Mouse (Mus musculus) heart, adult 8-10 months (tissue): ENCODE data around the gene Olfr372. TPM values are rescaled to one million over a fixed set of nuclear protein-coding genes. Genes with fewer than 3 reads are reported as not detected.
A peak's percentile ranks its signal among the peaks of the same experiment; 100 is the strongest.
"Not testable (repeated sequence)": the region's sequence is repeated elsewhere in the genome, so short reads cannot be mapped to it uniquely, and the experiment has no call there.

Experiments
- DNase-seq: peaks from one replicate; pipeline ENCODE4 v3.0.0; 2022; ENCODE audit warnings: low spot score
- total RNA-seq, 4 experiments: library from RNA; stranded (reverse); gene quantifications; 2 replicates each; pipeline ENCODE4 v1.2.4; 2022

Gene Olfr372
- not detected for total RNA-seq

- DNase-seq: not testable (repeated sequence)
These were observed at the start of gene Olfr372 for GRCm38 (mm10) chr8:72040918-72041317. Gene Olfr372 (plus strand): TSS chr8:72041218.

DNA sequence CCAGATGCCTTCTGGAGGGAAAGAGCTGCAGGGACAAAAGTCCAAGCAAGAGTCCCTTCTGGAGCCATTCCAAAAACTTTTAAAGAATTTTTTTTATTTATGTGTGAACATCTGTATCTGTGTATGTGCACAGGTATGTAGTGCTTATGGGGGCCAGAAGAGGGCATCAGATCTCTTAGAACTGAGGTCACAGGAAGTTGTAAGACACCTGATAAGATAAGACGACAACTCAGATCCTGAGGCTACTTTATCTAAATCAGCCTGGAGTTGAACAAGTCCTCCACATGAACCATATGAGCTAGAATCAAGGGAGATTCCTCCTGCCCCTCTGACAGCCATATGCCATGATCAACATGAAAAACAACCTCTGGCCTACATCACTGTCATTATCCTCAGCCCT is 41.6 kb upstream of the Olfr372 start:
- DNase-seq: no peak

- DNase-seq: no peak
These were observed 40.8 kb upstream of the Olfr372 start for GRCm38 (mm10) chr8:72000223-72000622.

DNA sequence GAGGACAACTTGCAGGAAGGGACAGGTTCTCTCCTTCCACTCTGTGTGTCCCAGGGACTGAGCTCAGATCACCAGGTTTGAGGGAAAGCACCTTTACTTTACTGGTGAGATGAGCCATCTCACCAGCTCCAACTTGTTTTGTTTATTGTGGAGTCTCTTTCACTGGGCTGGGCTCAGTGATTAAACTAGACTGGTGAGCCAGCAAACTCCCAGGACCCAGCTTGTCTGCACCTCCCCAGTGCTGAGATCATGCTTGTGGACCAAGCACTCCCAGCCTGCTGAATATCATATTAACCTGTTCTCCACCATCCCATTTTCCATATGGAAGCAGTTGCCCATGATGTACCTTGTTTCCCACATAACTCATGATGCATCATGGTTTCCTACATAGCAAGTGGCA is 38.1 kb upstream of the Olfr372 start:
- DNase-seq: no peak

DNA sequence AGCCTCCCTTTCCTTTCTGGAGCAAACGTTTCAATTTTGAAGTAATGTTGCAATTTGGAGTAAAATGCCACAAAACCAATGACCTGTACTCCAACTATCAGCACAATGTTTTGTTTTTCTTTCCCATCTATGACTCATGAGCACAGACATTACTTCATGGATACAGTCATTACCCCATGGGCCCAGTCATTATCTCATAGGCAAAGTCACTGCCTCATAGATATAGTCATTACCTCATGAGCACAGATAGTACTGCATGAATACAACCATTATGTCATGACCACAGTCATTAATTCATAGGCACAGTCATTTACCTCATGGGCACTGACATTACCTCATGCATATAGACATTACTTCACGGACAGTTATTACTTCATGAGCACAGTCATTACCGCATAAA is 35.1 kb upstream of the Olfr372 start:
- DNase-seq: no peak

DNA sequence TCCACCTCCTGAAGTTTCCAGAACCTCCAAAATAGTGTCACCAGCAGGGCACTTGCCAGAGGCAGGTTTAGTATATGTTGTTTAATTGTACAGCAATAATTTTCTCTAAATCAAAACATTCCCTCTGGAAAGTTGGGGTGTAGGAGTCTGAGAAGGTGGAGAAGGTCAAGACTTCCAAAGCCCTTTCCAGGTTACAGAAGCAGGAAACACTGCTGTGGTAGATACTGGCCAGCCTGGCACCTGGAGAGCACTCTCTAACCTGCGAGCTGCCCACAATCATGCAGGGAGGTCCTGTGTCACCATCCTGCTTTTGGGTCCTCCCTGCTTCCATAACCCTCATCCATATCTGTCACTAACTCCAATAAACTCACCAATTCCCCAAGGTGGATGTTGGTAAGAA is 34.3 kb upstream of the Olfr372 start:
- no peak for DNase-seq

DNA sequence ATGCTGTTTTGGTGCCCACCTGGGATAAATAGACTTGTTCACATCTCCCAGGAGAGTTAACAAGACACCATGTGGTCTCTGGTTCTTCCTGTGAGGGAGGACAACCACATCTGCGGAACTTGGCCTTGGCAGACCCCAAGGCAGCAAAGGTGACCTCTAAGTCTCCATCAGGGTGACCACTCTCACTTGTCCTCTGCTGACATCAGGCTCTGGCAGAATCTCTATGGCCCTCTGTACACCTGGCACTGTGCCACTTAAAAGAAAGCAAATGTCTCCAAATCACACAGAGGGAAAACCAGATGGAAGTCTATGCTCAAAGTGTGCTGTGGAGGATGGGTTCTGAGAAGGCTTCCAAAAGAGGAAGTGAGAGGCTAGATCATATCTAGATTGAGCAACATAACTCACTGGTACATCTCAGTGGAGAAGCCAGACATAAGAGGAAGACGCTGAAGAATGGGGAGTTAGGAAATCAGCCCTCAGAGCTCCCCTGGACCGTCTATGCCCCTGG is 32.8 kb upstream of the Olfr372 start:
- DNase-seq: peak; percentile 60

GRCm38 (mm10) chr8:72009473-72009872 is 31.5 kb upstream of the Olfr372 start, which contains the start of gene Cyp4f18:
Gene Cyp4f18 (minus strand): TSS chr8:72009626.
- DNase-seq: no peak

DNA sequence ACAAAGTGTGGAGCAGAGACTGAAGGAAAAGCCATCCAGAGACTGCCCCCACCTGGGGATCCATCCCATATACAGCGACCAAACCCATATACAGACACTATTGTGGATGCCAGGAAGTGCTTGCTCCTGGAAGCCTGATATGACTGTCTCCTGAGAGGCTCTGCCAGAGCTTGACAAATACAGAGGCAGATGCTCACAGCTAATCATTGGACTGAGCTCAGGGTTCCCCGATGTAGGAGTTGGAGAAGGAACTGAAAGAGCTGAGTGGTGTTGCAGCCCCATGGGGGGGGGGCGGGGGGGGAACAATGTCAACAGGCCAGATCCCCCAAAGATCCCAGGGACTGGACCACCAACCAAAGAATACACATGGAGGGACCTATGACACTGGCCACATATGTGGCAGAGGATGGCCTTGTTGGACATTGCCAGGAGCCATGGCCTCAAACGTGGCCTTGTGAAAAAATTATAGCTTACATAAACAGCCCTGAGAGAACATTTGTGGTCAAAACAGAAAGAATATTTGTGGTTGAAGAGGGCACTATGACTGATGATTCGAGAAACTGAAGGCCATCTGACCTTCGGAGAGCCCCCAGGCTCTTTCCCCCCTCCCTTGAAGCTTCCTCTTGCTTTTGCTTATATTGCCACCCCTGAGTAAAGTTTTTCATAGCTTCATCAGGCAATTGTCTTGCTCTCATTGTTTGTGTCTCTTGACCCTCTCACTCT is 27.4 kb upstream of the Olfr372 start:
- peak; percentile 19 for DNase-seq

DNA sequence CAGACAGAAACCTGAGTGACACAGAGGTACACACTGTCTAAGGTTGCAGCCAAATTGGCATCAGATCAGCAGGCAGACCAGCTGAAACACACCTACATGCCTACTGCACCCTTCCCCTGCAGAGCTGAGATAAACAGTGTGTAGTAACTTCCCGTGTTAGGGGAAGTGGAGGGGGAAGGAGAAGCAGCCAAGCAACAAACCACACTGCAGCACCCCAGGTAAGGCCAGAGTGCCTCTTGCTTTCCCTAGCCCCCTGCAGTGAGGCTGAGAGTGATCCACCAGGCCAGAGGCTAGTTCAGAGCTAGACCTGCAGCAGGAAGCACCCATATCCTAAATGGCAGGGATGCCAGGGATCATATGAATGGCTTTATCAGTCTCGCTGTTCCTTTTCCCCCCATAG is 23.7 kb upstream of the Olfr372 start:
- DNase-seq: not testable (repeated sequence)

DNA sequence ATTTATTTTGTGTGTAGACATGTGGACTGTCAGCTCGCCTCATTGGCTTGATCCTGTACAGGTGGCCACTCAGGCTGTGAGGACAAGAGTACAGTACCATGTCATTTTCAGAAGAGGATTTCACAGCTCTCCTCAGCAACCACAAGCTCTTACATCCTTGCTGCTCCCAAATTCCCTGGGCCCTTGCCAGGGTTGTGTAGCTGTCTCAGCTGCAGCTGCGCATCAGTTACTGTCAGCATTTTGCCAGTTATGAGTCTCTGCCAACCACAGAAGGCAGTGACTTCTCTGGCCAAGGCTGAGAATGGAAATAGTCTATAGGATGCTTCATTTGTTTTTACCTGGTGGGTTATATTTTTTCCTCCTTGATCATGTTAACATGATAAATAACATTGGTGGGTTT is 22.9 kb upstream of the Olfr372 start:
- DNase-seq: peak; percentile 39

DNA sequence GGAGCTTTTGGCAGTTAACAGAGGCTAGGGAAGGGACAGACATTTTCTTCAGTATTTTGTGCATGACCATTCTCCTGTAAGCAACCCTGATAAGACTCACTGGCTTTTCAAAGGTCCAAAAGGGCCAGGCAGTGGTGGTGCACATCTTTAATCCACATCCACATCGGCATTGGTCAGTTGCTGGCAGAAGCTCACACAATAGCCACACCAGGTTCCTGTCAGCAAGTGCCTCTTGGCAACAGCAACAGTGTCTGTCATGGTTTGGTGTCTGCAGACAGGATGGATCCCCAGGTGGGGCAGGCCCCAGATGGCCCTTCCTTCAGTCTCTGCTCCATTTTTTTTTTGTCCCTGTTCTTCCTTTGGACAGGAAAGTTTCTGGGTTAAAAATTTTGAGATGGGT is 22.0 kb upstream of the Olfr372 start:
- DNase-seq: not testable (repeated sequence)

- no peak for DNase-seq
These were observed 21.2 kb upstream of the Olfr372 start for GRCm38 (mm10) chr8:72019816-72020215.

DNA sequence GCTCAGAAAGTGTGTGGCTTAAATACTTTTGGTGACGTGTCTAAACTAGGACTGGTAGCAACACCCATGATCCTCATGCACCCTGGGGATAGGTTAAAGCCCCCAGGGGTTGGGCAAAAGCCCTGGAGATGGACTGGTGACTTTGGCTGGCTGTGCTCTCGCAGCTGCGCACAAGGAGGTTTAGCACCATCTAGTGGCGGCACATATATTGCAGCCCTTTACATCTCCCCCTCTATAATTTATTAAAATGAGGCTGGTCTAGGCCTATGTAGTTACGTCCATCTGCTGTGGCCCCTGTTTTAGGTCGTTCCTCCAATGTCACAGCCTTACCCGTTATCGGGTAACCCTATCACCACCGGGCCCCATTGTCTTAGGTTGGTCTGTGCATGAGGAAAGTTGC is 16.1 kb upstream of the Olfr372 start:
- DNase-seq: peak; percentile 46

DNA sequence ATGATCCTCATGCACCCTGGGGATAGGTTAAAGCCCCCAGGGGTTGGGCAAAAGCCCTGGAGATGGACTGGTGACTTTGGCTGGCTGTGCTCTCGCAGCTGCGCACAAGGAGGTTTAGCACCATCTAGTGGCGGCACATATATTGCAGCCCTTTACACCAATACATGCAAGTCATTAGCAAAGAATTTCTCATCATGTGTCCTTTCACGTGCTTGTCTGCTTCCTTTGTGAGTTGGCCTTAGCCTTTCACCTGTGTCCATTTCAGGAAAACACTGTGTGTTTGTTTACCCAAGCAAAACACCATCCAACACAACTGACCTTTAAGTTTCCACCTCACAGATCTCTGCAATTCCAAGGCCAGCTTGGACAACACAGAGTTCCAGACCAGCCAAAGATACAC is 8.1 kb upstream of the Olfr372 start:
- peak; percentile 48 for DNase-seq

GRCm38 (mm10) chr8:72042493-72042892 is 1.5 kb downstream of the Olfr372 start:
- DNase-seq: no peak

DNA sequence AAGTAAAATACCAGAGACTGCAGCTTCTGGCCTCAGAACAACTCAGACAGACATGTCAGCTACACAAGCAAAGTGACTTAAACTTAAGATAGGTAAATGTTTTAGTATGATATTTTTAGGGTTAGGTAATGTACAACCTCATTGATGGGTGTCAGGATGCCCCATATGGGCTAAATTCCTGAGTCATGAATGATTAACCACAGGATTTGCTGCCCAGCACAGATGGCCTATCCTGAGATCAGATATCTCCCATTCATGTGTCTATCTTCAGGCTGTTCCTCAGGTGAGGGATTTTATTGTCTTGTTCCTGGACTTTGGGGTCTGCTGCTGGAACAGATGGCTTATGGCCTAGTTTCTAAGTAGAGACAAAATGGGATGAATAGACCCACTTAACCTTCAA is 13.6 kb downstream of the Olfr372 start:
- DNase-seq: not testable (repeated sequence)

- DNase-seq: not testable (repeated sequence)
These were observed 16.6 kb downstream of the Olfr372 start for GRCm38 (mm10) chr8:72057643-72058042.

DNA sequence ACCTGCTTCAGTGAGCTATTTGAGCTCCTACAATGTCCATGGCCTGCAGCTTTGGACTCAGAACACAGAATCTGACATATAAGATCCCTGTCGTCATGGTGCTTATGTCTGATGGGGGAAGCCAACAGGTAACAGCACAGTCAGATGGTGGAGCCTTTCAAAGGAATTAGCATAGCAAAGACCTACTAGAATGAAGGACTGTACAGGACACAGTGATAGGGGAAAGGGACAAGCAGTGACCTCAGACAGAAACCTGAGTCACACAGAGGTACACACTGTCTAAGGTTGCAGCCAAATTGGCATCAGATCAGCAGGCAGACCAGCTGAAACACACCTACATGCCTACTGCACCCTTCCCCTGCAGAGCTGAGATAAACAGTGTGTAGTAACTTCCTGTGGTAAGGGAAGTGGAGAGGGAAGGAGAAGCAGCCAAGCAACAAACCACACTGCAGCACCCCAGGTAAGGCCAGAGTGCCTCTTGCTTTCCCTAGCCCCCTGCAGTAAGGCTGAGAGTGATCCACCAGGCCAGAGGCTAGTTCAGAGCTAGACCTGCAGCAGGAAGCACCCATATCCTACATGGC is 25.9 kb downstream of the Olfr372 start:
- DNase-seq: not testable (repeated sequence)

GRCm38 (mm10) chr8:72082877-72083276 is 41.9 kb downstream of the Olfr372 start, which contains the start of gene Olfr373:
Gene Olfr373 (plus strand): TSS chr8:72083177.
- DNase-seq: not testable (repeated sequence)

- DNase-seq: no peak
These were observed 43.7 kb downstream of the Olfr372 start for GRCm38 (mm10) chr8:72084744-72085143.

- not testable (repeated sequence) for DNase-seq
These were observed 46.6 kb downstream of the Olfr372 start for GRCm38 (mm10) chr8:72087611-72088010.

- not testable (repeated sequence) for DNase-seq
These were observed 55.7 kb downstream of the Olfr372 start for GRCm38 (mm10) chr8:72096721-72097120.
